Mouse (Mus musculus) heart, embryonic 14.5 days (tissue): ENCODE data around the gene Eprs. TPM values are rescaled to one million over a fixed set of nuclear protein-coding genes. Genes with fewer than 3 reads are reported as not detected.

Experiments used
- ATAC-seq: fragments of 200-750 bp; cut with Nextera tagmentation; 2 replicates; pipeline ENCODE4 v1.8.0; 2017; ENCODE audit warnings: low read depth, moderate TSS enrichment; ENCODE audit not compliant: insufficient number of reproducible peaks, insufficient read depth, low FRiP score
- H3K27ac ChIP-seq, 2 experiments: fragments of 200-500 bp in 1 of 2; fragments of 300-500 bp in 1 of 2; sonication (generic) in 1 of 2; replicated peaks in 1 of 2; 2 replicates each; pipeline ENCODE4 v1.5.1; 2012 to 2014; ENCODE audit warnings: low read depth in 2 of 2, low read length in 2 of 2, control low read depth in 1 of 2, mild to moderate bottlenecking in 1 of 2, mixed read lengths in 1 of 2; ENCODE audit not compliant: control insufficient read depth in 1 of 2, insufficient read depth in 1 of 2
- H3K27me3 ChIP-seq: fragments of 300-500 bp; sonication (generic); 2 replicates; pipeline ENCODE4 v1.6.1; 2014; ENCODE audit warnings: mild to moderate bottlenecking, low read length, control low read depth; ENCODE audit not compliant: control insufficient read depth, insufficient read depth
- H3K36me3 ChIP-seq: fragments of 300-500 bp; sonication (generic); 2 replicates; pipeline ENCODE4 v1.6.1; 2014; ENCODE audit warnings: mild to moderate bottlenecking, control low read depth, low read length, mixed read lengths; ENCODE audit not compliant: control insufficient read depth, insufficient read depth
- H3K4me1 ChIP-seq, 2 experiments: fragments of 200-500 bp in 1 of 2; fragments of 300-500 bp in 1 of 2; sonication (generic) in 1 of 2; 2 replicates each; pipeline ENCODE4 v1.6.1; 2012 to 2014; ENCODE audit warnings: low read length in 2 of 2, control low read depth in 1 of 2, mixed read lengths in 1 of 2; ENCODE audit not compliant: control insufficient read depth in 2 of 2, insufficient read depth in 2 of 2
- H3K4me2 ChIP-seq: fragments of 300-500 bp; sonication (generic); 2 replicates; pipeline ENCODE4 v1.6.1; 2014; ENCODE audit warnings: mild to moderate bottlenecking, low read length
- H3K4me3 ChIP-seq, 2 experiments: fragments of 200-500 bp in 1 of 2; fragments of 300-500 bp in 1 of 2; sonication (generic) in 1 of 2; 2 replicates each; pipeline ENCODE4 v1.5.1; 2012 to 2014; ENCODE audit warnings: low read length in 2 of 2, mild to moderate bottlenecking in 2 of 2, control low read depth in 1 of 2, low read depth in 1 of 2, moderate library complexity in 1 of 2; ENCODE audit not compliant: control insufficient read depth in 1 of 2, insufficient read depth in 1 of 2
- H3K9ac ChIP-seq: fragments of 300-500 bp; sonication (generic); 2 replicates; pipeline ENCODE4 v1.6.1; 2014; ENCODE audit warnings: mild to moderate bottlenecking, low read length
- H3K9me3 ChIP-seq: fragments of 300-500 bp; sonication (generic); 2 replicates; pipeline ENCODE4 v1.6.1; 2016; ENCODE audit warnings: low read length, control low read depth; ENCODE audit not compliant: control insufficient read depth
- WGBS: fragments of 180-500 bp; shearing (Covaris S2); extraction: QIAGEN DNeasy Blood & Tissue Kit; methylation state at CpG from one replicate; pipeline ENCODE4 v1.1.7; 2014; 5-methylcytosine and 5-hydroxymethylcytosine counted together
- polyA plus RNA-seq: library from polyadenylated mRNA; unstranded; fragments of >200 nt; fragmentation: Nextera tagmentation; extraction: Ambion mirVana; gene quantifications from 2 replicates; pipeline ENCODE4 v1.2.1, GENCODE M21; 2014

The Eprs gene
- polyA plus RNA-seq, 1 experiment from 2014 or later, result 103 TPM

DNA sequence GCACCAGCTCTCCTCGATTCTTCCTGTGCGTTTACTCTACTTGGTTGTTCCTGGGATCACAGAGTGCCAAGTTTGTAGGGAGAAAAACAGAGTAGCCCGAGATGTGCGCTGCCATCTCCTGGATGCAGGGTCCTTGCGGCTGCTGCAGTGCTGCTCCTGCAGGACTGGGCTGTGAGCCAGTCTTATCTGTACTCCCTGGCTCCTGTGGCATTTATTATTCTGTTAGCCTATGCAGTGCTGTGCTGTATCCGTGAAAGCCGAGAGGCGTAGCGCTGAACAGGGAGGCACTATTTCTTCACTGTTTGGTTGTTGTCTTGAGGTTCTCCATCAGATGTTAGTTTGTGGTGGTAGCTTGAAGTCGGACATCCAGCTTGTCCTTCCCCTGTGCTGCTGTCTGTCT, 43.1 kb downstream of the Eprs start:
- WGBS, result 49% methylated on average over 10 of the region's 10 CpGs
- Histone ChIP-seq H3K9ac (no peak overlapping the region), H3K27me3 (no peaks in the 10 kb centered on the region), H3K9me3 (no peaks in the 10 kb centered on the region), H3K4me1 (peaks cover 4 to 5% of the 10 kb centered on the region in 2 experiments; a peak in 2 of 4 replicates), H3K27ac (no peak overlapping the region), H3K36me3 (peaks cover 88% of the 10 kb centered on the region), H3K4me3 (no peak overlapping the region), H3K4me2 (no peak overlapping the region)
- ATAC-seq, result peak; percentile 66; the same call in 1 of the 2 replicates

DNA sequence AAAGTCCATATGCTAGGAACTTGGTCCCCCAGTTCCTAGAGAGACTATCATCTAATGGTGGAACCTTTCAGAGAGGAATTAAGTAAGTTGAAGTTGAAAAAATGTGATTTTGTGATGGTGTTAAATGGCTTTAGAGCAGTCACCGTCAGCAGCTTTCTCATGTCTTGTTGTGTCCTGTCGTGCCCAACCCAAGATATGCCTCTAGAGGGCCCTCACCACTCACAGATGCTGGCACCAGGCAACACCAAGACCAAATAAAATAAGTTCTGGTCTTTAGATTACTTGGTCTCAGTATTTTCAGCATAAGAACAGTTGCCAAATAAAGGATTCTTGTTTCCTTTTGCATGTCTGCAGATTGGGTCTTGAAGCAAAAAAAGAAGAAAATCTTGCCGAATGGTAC, 47.0 kb downstream of the Eprs start:
- H3K9me3 ChIP-seq, result no peaks in the 10 kb centered on the region
- no peak overlapping the region for H3K27ac ChIP-seq
- H3K36me3 ChIP-seq, result peaks cover 96% of the 10 kb centered on the region
- peaks cover 4 to 5% of the 10 kb centered on the region in 2 experiments; a peak in 2 of 4 replicates for H3K4me1 ChIP-seq
- H3K9ac ChIP-seq, result no peak overlapping the region
- H3K27me3 ChIP-seq, result no peaks in the 10 kb centered on the region
- H3K4me3 ChIP-seq, result no peak overlapping the region
- WGBS, result 72% methylated on average over 3 of the region's 3 CpGs
- ATAC-seq, result no peak
- no peak overlapping the region for H3K4me2 ChIP-seq

DNA sequence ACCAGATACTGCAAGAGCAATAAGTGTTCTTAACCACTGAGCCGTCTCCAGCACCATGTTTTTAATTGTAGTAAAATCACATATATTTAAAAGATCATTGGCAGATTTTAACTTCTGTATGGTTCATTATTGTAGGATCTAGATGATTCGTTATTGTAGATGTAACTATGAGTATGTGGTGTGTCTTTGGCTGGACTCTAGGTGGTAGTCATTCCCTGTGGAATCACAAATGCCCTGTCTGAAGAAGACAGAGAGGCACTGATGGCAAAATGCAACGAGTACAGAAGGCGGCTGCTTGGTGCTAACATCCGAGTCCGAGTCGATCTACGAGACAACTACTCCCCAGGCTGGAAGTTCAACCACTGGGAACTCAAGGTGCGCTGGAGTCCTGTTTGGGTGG, 55.2 kb downstream of the Eprs start:
- H3K27ac ChIP-seq, result no peak overlapping the region
- no peak for ATAC-seq
- H3K9me3 ChIP-seq, result no peaks in the 10 kb centered on the region
- WGBS, result 91% methylated on average over 9 of the region's 9 CpGs
- no peak overlapping the region for H3K4me2 ChIP-seq
- H3K4me1 ChIP-seq, result 0 out of 4 replicates have a peak, but pooled peaks cover 0 to 4% of the 10 kb centered on the region in 2 experiments
- no peak overlapping the region for H3K4me3 ChIP-seq
- no peak overlapping the region for H3K9ac ChIP-seq
- H3K36me3 ChIP-seq, result peaks cover 96% of the 10 kb centered on the region
- H3K27me3 ChIP-seq, result no peaks in the 10 kb centered on the region

DNA sequence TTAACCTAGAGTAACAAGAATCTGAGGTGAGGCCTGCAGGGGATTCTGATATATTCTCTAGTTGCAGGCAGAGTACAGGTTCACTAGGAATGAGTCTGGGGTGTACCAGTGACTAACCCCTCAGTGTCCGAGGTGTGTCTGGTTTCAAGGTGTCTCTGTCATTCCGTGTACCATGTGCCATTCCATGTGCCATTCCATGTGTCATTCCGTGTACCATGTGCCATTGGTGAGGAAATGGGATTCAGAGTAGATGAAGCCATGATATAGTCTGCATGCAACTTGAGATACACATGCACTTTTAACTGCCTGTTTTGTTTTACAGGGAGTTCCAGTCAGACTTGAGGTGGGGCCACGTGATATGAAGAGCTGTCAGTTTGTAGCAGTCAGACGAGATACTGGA, 57.0 kb downstream of the Eprs start:
- H3K27ac ChIP-seq, result no peak overlapping the region
- H3K4me2 ChIP-seq, result no peak overlapping the region
- H3K9ac ChIP-seq, result no peak overlapping the region
- H3K9me3 ChIP-seq, result no peaks in the 10 kb centered on the region
- no peak for ATAC-seq
- no peak overlapping the region for H3K4me3 ChIP-seq
- no peaks in the 10 kb centered on the region for H3K27me3 ChIP-seq
- H3K36me3 ChIP-seq, result peaks cover 97% of the 10 kb centered on the region
- 82% methylated on average over 5 of the region's 5 CpGs for WGBS
- H3K4me1 ChIP-seq, result 0 out of 4 replicates have a peak, but pooled peaks cover 0 to 4% of the 10 kb centered on the region in 2 experiments

DNA sequence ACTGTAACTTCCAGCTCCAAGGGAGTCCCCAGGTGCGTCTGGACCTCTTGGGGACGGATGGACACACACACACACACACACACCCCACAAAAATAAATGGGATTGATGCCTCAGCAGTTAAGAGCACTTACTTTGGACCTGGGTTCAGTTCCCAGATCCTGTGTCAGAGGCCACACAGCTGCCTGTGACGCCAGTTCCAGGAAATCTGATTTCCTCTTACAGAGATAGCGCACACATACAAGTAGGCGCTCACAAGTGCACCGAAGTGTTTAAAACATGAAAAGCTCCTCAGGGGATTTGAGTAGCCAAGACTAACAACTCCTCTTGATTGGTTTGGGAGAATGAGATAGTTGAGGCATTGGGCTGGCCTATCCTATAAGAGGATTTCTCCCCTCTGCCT, 57.9 kb downstream of the Eprs start:
- Histone ChIP-seq H3K36me3 (peaks cover 96% of the 10 kb centered on the region), H3K4me3 (no peak overlapping the region), H3K27me3 (no peaks in the 10 kb centered on the region), H3K9ac (no peak overlapping the region), H3K4me1 (0 out of 4 replicates have a peak, but pooled peaks cover 0 to 4% of the 10 kb centered on the region in 2 experiments), H3K9me3 (no peaks in the 10 kb centered on the region), H3K27ac (no peak overlapping the region), H3K4me2 (no peak overlapping the region)
- no peak for ATAC-seq
- 82% methylated on average over 6 of the region's 6 CpGs for WGBS

DNA sequence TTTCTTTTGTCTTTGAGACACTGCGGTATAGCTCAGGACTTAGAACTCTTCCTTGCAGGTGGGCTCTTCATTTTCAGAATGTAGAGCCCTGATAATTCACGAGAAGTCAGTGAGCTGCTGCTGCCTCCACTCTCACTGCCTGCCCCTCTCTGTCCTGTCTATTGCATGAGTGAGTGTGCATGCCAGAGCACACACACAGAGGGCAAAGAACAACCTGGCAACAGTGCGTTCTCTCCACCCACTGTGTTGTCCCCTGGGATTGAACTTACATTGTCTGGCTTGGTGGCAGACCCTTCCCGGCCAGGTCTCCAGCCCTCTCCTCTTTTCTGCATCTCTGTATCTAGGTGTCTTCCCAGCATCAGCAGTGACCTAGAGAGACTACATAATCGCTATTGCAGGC, 63.7 kb downstream of the Eprs start:
- H3K4me1 ChIP-seq, result no peaks in the 10 kb centered on the region
- H3K4me2 ChIP-seq, result no peak overlapping the region
- no peak overlapping the region for H3K9ac ChIP-seq
- no peak overlapping the region for H3K27ac ChIP-seq
- H3K9me3 ChIP-seq, result no peaks in the 10 kb centered on the region
- ATAC-seq, result no peak
- peaks cover 87% of the 10 kb centered on the region for H3K36me3 ChIP-seq
- H3K27me3 ChIP-seq, result no peaks in the 10 kb centered on the region
- H3K4me3 ChIP-seq, result no peak overlapping the region
- 94% methylated on average over 5 of the region's 5 CpGs for WGBS

DNA sequence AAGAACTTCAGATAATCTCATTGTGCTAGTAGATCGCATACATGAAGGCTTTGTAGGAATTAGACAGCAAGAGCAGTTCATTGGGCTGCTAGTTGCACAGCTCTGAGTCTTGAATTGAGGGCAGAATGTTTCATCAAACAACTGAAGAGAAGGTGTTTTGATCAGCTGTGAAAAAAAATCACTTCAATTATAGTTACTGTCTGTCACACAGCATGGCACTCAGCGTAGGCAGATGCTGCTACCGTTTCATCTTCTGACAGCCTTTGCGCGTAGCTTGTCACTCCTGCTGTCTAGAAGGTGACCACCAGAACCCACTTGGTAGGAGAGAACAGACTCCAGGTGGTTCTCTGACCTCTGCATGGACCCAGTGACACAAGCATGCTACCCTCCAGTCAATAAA, 67.6 kb downstream of the Eprs start:
- Histone ChIP-seq H3K4me1 (no peaks in the 10 kb centered on the region), H3K4me2 (no peak overlapping the region), H3K9me3 (no peaks in the 10 kb centered on the region), H3K27ac (no peak overlapping the region), H3K4me3 (no peak overlapping the region), H3K36me3 (peaks cover 50% of the 10 kb centered on the region), H3K27me3 (no peaks in the 10 kb centered on the region), H3K9ac (no peak overlapping the region)
- 94% methylated on average over 5 of the region's 5 CpGs for WGBS
- ATAC-seq, result no peak

DNA sequence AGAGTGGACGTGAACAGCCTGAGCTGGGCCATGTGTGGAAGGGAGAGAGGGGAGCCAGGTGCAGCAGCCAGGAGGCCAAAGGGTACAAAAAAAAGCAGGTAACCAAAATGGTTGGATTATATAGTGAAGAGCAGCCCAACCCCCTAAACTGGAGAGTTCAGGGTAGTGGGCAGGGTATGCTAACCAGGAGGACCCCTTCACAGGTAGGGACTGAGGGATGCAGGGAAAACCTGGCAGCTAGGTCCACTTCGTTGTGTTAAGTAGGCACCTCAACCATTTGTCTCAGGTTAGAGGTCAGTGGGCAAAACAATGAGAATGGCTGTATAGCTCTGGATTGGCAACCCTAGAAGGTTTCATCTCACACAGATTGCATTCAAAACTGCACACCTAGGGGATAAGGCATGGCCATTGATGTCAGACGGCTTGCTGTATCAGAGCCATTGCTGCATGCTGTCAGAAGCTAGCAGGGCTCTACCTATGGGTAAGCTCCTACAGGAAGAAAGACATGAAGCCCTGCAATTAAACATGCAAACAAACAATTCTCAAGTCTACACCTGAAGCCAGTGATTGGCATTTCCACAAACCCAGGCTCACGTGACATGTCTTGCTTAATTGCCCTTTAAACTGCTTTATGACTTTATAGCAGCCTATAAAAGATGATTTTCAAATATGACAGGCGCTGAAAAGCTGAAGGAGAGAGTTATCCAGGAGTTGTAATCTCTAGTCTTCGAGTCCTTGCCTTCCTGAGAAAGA, 68.6 kb downstream of the Eprs start:
- Histone ChIP-seq H3K27ac (no peak overlapping the region), H3K9ac (no peak overlapping the region), H3K4me3 (no peak overlapping the region), H3K27me3 (no peaks in the 10 kb centered on the region), H3K4me1 (no peaks in the 10 kb centered on the region), H3K9me3 (no peaks in the 10 kb centered on the region), H3K4me2 (no peak overlapping the region), H3K36me3 (peaks cover 41% of the 10 kb centered on the region)
- ATAC-seq, result no peak
- WGBS, result 77% methylated on average over 6 of the region's 6 CpGs
